Mouse (Mus musculus) embryonic fibroblast, embryonic 13.5 days (primary cell): ENCODE data around the gene Gm42791.

ENCODE experiments used
- CTCF ChIP-seq: IDR thresholded peaks from 2 replicates; pipeline ENCODE4 v1.5.1; 2011; ENCODE audit warnings: mild to moderate bottlenecking, control low read depth, low read length, moderate library complexity, borderline replicate concordance; ENCODE audit not compliant: insufficient read depth
- POLR2A ChIP-seq: IDR thresholded peaks from 2 replicates; pipeline ENCODE4 v1.6.1; 2011; ENCODE audit warnings: low read depth, mild to moderate bottlenecking, control low read depth, low read length, moderate library complexity

DNA sequence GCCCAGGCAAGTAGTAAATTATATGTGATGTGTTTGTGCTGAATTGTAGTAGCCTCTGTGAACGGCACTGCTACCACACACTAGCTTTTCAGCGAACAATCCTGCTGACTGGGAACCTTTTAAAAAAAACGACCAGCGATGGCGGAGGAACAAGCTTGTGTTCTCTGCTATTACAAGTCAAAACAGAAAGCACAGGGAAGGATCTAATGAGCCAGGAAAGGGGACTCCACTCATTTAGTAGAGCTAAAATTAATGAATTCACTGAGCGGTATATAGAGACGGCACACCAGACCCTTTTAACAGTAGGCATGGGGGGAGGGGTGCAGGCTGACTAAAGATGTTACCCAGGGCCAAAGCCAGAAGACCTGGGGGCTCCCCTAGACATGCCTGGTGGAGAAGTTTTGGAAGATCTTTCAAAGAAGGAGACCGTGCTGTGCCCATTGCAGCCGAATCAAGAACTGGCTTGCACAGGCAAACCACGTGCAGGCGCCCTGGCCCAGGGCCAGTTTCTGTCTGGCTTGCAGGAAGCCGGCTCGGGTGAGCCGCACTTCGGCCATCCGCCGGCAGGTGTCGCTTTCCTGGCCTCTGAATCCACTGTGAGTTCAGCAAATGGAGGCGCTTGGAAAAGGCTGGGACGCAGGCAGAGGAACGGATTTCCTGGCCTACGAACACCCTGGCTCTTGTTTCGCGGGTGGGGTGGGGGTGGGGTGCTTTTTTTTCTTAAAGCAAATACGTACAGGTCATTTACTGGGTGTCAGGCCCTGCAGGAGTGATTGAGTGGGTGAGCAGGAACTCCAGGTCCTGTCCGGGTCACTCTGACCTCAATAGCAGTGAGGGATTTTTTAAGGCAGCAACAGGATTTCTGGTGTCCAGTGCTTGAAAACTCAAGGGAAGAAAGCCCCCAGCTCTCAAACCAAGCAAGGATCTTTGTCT is 11.7 kb upstream of the Gm42791 start:
- TF ChIP-seq CTCF = peak; percentile 59
- no peak; the same call in 1 of the 2 replicates for TF ChIP-seq POLR2A
